Mouse (Mus musculus) forebrain, embryonic 15.5 days (tissue): Measurements from ENCODE around the gene Atg4a-ps. TPM values are rescaled to one million over a fixed set of nuclear protein-coding genes. Genes with fewer than 3 reads are reported as not detected.
"Not testable (repeated sequence)": the region's sequence is repeated elsewhere in the genome, so short reads cannot be mapped to it uniquely, and the experiment has no call there.

Experiments
- ATAC-seq: fragments of 200-750 bp; cut with Nextera tagmentation; replicated peaks from 2 replicates; pipeline ENCODE4 v1.8.0; 2017; ENCODE audit warnings: mild to moderate bottlenecking, moderate TSS enrichment, moderate library complexity
- H3K27ac ChIP-seq: fragments of 300-500 bp; sonication (generic); replicated peaks from 2 replicates; pipeline ENCODE4 v1.5.1; 2015; ENCODE audit warnings: mild to moderate bottlenecking, inconsistent platforms
- H3K27me3 ChIP-seq: fragments of 300-500 bp; sonication (generic); 2 replicates; pipeline ENCODE4 v1.6.1; 2015; ENCODE audit warnings: inconsistent platforms
- H3K36me3 ChIP-seq: fragments of 300-500 bp; sonication (generic); 2 replicates; pipeline ENCODE4 v1.6.1; 2015; ENCODE audit warnings: mild to moderate bottlenecking, inconsistent platforms
- H3K4me1 ChIP-seq: fragments of 300-500 bp; sonication (generic); 2 replicates; pipeline ENCODE4 v1.6.1; 2015; ENCODE audit warnings: inconsistent platforms
- H3K4me2 ChIP-seq: fragments of 300-500 bp; sonication (generic); replicated peaks from 2 replicates; pipeline ENCODE4 v1.6.1; 2015; ENCODE audit warnings: mild to moderate bottlenecking, inconsistent platforms
- H3K4me3 ChIP-seq: fragments of 300-500 bp; sonication (generic); 2 replicates; pipeline ENCODE4 v1.5.1; 2015; ENCODE audit warnings: mild to moderate bottlenecking, inconsistent platforms
- H3K9ac ChIP-seq: fragments of 300-500 bp; sonication (generic); replicated peaks from 2 replicates; pipeline ENCODE4 v1.6.1; 2015; ENCODE audit warnings: mild to moderate bottlenecking, inconsistent platforms
- H3K9me3 ChIP-seq: fragments of 300-500 bp; sonication (generic); 2 replicates; pipeline ENCODE4 v1.6.1; 2016; ENCODE audit warnings: inconsistent platforms
- WGBS: fragments of 180-500 bp; shearing (Covaris S2); methylation state at CpG from one replicate; pipeline ENCODE4 v1.1.7; 2015; ENCODE audit warnings: mixed read lengths; 5-methylcytosine and 5-hydroxymethylcytosine counted together
- polyA plus RNA-seq: library from polyadenylated mRNA; unstranded; fragments of >200 nt; fragmentation: Nextera tagmentation; extraction: Ambion mirVana; gene quantifications from 2 replicates; pipeline ENCODE4 v1.2.1, GENCODE M21; 2015

Atg4a-ps gene
- 0.24 TPM in 1 of 2 replicates, not detected in the other for polyA plus RNA-seq

DNA sequence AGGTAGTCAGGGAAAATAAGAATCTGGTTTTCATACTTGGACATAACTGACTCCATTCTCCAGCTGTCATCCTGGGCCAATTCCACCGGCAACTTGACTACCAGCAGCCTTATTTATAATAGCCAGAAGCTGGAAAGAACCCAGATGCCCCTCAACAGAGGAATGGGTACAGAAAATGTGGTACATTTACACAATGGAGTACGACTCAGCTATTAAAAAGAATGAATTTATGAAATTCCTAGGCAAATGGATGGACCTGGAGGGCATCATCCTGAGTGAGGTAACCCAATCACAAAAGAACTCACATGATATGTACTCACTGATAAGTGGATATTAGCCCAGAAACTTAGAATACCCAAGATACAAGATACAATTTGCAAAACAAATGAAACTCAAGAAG, at the start of gene Atg4a-ps:
Gene Atg4a-ps (minus strand): TSS at position 101 of the 400 bp plus-strand sequence.
- H3K9ac ChIP-seq, H3K27ac ChIP-seq, H3K9me3 ChIP-seq, H3K4me2 ChIP-seq, H3K4me3 ChIP-seq, H3K36me3 ChIP-seq, H3K27me3 ChIP-seq, H3K4me1 ChIP-seq, ATAC-seq: not testable (repeated sequence)
- WGBS = 73% methylated on average over 2 of the region's 2 CpGs

DNA sequence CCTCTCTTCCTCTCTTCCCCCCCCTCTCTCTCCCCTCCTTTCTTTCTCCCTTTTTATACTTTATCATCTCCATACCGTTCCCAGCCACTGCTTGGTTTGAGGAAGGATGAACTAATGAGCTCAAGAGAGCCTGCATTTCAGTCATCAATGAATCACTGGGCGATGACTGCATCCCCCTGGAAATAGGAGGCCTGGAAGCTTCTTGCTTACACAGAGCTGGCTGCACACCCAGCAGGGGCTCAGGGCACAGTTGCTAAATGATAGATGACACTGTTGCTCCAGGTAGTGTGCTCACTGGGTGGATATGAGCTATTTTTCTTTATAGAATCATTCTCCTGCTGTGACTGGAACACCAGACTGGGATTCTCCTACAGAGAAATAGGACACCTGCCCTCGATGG, 49.7 kb upstream of the Atg4a-ps start:
- ATAC-seq = no peak
- Histone ChIP-seq H3K4me3 (no peak overlapping the region), H3K9ac (no peak overlapping the region), H3K4me2 (no peak overlapping the region), H3K9me3 (no peaks in the 10 kb centered on the region), H3K27ac (no peak overlapping the region), H3K36me3 (no peaks in the 10 kb centered on the region), H3K27me3 (no peaks in the 10 kb centered on the region), H3K4me1 (no peaks in the 10 kb centered on the region)
- 53% methylated on average over 3 of the region's 3 CpGs for WGBS

DNA sequence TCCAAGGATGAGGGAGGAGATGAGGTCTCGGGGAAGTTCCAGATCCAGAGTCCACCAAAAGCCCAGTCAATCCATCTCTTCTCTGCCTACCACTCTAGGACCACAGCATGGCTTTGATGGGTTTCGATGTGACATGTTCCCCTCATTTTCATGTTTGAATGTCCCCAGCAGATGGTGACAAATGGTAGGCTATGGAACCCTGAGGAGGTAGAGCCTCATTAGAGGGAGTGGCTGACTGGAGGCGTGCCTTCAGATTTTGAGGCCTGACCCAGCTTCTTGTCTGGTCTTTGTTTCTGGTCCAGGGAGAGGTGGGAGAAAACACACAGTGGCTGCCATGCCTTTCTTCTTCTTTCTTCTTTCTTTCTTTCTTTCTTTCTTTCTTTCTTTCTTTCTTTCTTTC, 44.6 kb upstream of the Atg4a-ps start:
- ATAC-seq = no peak
- no peaks in the 10 kb centered on the region for H3K36me3 ChIP-seq
- no peak overlapping the region for H3K9ac ChIP-seq
- no peaks in the 10 kb centered on the region for H3K9me3 ChIP-seq
- no peak overlapping the region for H3K27ac ChIP-seq
- no peaks in the 10 kb centered on the region for H3K4me1 ChIP-seq
- no peak overlapping the region for H3K4me2 ChIP-seq
- no peak overlapping the region for H3K4me3 ChIP-seq
- H3K27me3 ChIP-seq = no peaks in the 10 kb centered on the region
- WGBS = 89% methylated on average over 3 of the region's 3 CpGs

DNA sequence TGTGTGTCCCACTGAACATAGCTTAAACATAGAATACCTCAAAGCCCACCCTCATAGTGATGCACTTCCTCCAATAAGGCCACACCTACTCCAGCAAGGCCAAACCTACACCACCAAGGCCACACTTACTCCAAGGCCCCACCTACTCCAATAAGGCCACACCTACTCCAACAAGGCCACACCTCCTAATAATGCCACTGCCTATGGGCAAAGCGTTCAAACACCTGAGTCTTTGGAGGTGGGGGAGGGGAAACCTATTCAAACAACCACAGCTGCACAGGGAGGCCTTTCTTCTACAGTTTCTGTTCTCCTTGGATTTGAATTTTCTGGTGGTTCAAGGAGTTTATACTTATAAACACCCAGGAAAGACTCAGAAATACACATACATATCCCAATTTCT, 43.2 kb upstream of the Atg4a-ps start:
- Histone ChIP-seq H3K27me3 (no peaks in the 10 kb centered on the region), H3K4me2 (no peak overlapping the region), H3K36me3 (no peaks in the 10 kb centered on the region), H3K4me3 (no peak overlapping the region), H3K9me3 (no peaks in the 10 kb centered on the region), H3K4me1 (no peaks in the 10 kb centered on the region), H3K9ac (no peak overlapping the region), H3K27ac (no peak overlapping the region)
- 73% methylated on average over 1 of the region's 1 CpGs for WGBS
- ATAC-seq = no peak

DNA sequence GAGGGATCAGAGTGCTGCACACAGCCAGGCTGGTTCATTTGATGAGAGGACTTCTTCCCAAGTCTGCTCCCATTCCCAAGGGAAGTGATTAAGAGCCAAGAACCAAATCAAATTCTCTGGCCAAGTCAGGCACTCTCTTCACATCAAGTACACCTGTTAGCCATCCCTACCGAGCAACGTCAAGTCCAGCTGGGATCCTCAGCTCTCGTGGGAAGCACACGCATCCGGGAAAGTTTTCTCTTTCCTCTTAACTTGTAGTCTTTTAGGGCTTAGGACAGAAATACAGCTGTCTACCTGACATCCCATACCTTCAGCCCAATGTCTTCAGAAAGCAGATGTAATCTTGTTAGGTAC, 38.1 kb upstream of the Atg4a-ps start:
- WGBS = 36% methylated on average over 5 of the region's 5 CpGs
- H3K9me3 ChIP-seq = no peaks in the 10 kb centered on the region
- no peaks in the 10 kb centered on the region for H3K27me3 ChIP-seq
- ATAC-seq = no peak
- H3K27ac ChIP-seq = no peak overlapping the region
- no peaks in the 10 kb centered on the region for H3K36me3 ChIP-seq
- no peak overlapping the region for H3K4me3 ChIP-seq
- H3K4me1 ChIP-seq = peaks cover 8% of the 10 kb centered on the region
- no peak overlapping the region for H3K4me2 ChIP-seq
- no peak overlapping the region for H3K9ac ChIP-seq

DNA sequence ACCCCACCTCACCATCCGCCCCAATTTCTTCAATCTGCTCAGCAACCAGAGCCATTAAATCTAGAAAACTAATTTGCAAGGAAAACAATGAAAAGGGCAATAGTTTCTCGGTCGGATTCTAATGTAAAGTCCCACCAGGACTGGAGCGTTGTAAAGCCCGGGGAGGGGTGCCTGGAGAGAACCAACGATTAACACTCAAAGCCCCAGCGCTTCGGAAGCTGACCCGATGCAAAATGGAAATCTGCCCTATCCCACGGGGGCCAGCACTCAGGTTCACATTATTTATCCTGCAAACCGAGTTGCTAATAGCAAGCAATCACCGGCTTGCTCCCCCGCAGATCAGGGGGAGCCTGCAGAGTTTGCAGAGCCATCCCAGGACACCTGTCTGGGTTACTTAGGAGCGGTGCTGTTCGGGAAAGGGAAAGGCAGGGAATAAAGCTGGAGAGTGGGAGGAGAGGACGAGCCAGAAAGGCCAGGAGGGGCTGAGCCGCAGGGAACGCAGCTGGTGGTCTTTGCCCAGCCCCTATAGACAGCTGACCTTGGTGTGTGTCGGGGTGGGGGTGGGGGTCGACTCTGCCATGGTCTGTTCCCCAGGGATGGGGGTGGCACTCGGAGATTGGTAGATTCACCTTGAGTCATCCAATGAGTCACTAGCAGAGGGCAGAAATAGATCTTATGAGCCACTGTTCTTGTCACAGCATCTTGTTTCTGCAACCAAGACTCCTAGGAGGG, 37.5 kb upstream of the Atg4a-ps start:
- Histone ChIP-seq H3K36me3 (no peaks in the 10 kb centered on the region), H3K4me2 (peak overlapping the region; percentile 26), H3K27ac (no peak overlapping the region), H3K9me3 (no peaks in the 10 kb centered on the region), H3K4me1 (peaks cover 8% of the 10 kb centered on the region), H3K4me3 (peak overlapping the region; percentile 8; the same call in 1 of the 2 replicates), H3K27me3 (no peaks in the 10 kb centered on the region), H3K9ac (no peak overlapping the region)
- no peak for ATAC-seq
- 3% methylated on average over 21 of the region's 21 CpGs for WGBS

DNA sequence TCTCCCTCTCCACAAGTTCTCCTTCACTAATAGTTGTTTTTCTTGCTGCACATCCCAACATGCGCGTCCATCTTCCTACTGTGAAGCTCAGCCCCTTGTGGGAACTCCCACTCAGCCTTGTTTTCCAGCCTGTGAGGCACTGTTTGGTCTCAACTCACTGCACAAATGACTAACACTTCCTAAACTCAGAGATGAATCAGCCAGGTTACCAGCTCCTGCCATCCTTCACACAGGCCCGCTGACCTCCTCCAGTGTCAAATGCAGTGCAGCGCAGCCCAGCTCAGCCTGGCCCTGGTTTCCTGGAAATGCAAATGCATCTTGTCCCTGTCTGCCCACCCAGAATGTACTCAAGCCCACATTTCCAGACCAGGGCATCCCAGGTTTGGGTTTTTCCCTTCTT, 36.6 kb upstream of the Atg4a-ps start:
- H3K36me3 ChIP-seq = no peaks in the 10 kb centered on the region
- no peaks in the 10 kb centered on the region for H3K27me3 ChIP-seq
- 54% methylated on average over 4 of the region's 4 CpGs for WGBS
- H3K4me3 ChIP-seq = no peak overlapping the region
- no peak overlapping the region for H3K9ac ChIP-seq
- ATAC-seq = no peak
- no peak overlapping the region for H3K4me2 ChIP-seq
- H3K27ac ChIP-seq = no peak overlapping the region
- no peaks in the 10 kb centered on the region for H3K9me3 ChIP-seq
- H3K4me1 ChIP-seq = peaks cover 8% of the 10 kb centered on the region

DNA sequence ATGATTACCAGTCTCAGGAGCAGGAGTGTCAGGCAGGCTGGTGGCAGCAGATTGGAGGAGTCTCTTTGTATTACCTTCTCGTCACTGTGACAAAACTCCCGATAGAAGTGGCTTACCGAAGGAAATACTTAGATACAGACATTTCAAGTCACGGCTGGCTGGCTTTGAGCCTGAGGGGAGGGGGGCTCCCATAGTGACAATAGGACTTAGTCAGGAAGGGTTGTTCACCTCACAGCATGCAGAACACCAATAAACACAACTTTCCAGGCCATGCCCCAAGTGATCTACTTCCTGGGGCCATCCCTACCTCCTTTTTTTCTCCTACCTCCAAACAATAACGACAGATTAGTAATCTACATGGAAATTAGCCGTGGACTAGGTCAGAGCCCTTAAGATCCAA, 32.9 kb upstream of the Atg4a-ps start:
- WGBS = 18% methylated on average over 6 of the region's 6 CpGs
- Histone ChIP-seq H3K9me3 (no peaks in the 10 kb centered on the region), H3K4me3 (no peak overlapping the region), H3K27ac (no peak overlapping the region), H3K27me3 (no peaks in the 10 kb centered on the region), H3K9ac (no peak overlapping the region), H3K4me2 (no peak overlapping the region), H3K36me3 (no peaks in the 10 kb centered on the region), H3K4me1 (peaks cover 8% of the 10 kb centered on the region)
- no peak for ATAC-seq

DNA sequence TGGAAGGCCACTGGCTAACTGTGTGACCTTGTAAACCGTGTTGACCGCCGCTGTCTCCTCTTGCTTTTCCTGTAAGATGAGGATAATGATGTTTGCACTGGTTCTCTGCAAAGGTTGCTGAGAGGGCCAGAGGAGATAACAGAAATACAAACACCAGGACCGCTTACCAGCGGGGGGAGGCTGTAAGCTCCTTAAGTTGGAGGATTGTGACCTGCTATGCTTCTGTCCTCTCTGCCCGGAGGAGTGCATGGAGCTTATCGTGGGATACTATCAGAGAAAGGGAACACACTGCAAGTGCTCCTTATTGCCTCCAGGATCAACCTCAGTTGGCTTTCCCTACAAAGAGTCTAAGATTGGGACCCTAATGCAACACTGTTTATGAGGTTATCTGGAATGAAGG, 26.8 kb upstream of the Atg4a-ps start:
- Histone ChIP-seq H3K9ac (no peak overlapping the region), H3K4me1 (no peaks in the 10 kb centered on the region), H3K36me3 (no peaks in the 10 kb centered on the region), H3K4me2 (no peak overlapping the region), H3K4me3 (no peak overlapping the region), H3K27ac (no peak overlapping the region), H3K9me3 (no peaks in the 10 kb centered on the region), H3K27me3 (no peaks in the 10 kb centered on the region)
- ATAC-seq = no peak
- WGBS = 41% methylated on average over 7 of the region's 7 CpGs

DNA sequence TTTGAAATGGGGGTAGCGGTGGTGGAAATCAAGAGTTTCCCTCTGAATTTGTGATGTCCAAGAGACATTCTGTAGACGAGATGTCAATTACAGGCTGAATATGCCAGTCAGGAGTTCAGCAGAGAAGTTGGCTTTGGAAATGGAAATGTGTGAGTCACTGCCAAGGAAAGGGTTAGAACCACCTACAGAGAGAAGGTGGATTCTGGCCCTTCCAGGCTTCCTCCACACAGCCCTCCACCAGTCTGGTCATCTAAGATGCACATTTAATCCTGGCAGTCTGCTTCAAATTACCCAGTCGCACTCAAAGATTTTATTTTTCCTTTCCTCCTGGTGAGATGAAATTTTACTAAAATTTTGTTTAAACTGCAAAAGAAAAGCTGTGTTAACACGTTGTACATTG, 26.2 kb upstream of the Atg4a-ps start:
- H3K4me1 ChIP-seq = no peaks in the 10 kb centered on the region
- no peak for ATAC-seq
- WGBS = 78% methylated on average over 4 of the region's 4 CpGs
- no peaks in the 10 kb centered on the region for H3K9me3 ChIP-seq
- no peak overlapping the region for H3K4me3 ChIP-seq
- H3K4me2 ChIP-seq = no peak overlapping the region
- H3K9ac ChIP-seq = no peak overlapping the region
- no peaks in the 10 kb centered on the region for H3K27me3 ChIP-seq
- no peaks in the 10 kb centered on the region for H3K36me3 ChIP-seq
- H3K27ac ChIP-seq = no peak overlapping the region

DNA sequence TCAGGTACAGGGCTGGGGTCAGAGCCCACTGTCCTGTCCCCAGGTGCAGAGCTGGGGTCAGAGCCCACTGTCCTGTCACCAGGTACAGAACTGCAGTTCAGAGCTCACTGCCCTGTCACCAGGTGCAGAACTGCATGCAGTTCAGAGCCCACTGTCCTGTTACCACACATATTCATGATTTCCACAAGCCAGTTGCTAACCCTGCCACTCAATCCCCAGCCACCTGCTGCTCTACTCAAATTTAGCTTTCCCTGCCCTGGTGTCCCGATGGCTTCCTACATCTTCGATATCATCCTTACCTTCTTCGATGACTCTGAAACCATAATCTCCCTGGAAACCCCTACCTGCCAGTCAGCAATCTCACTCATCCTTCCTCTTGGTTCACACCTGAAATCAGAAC, 17.5 kb upstream of the Atg4a-ps start:
- WGBS = 98% methylated on average over 3 of the region's 3 CpGs
- Histone ChIP-seq H3K36me3 (no peaks in the 10 kb centered on the region), H3K27me3 (no peaks in the 10 kb centered on the region), H3K4me3 (no peak overlapping the region), H3K4me2 (no peak overlapping the region), H3K9me3 (no peaks in the 10 kb centered on the region), H3K27ac (no peak overlapping the region), H3K9ac (no peak overlapping the region), H3K4me1 (peaks cover under 1% of the 10 kb centered on the region; the same call in 1 of the 2 replicates)
- no peak for ATAC-seq

DNA sequence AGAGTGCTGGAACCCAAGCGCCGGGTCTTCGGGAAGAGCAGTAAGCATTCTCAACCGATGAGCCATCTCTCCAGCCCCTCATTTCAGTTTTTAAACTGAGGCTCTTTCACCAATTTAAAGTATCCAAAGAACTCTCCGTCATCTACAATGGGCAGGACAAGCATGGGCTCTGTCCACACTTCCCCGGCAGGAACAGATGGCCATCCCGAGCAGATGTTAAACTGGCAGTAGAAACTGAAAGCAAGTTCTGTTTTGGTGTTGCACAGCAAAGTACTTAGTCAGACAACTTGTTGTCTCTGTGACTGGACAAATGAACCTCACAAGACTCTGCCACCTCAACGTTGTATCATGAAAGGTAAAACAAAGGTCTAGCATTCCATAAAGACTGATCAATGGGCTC, 15.8 kb upstream of the Atg4a-ps start:
- 86% methylated on average over 8 of the region's 8 CpGs for WGBS
- Histone ChIP-seq H3K4me1 (peaks cover 3% of the 10 kb centered on the region; the same call in 1 of the 2 replicates), H3K36me3 (no peaks in the 10 kb centered on the region), H3K27ac (no peak overlapping the region), H3K4me3 (no peak overlapping the region), H3K9ac (no peak overlapping the region), H3K27me3 (no peaks in the 10 kb centered on the region), H3K4me2 (no peak overlapping the region), H3K9me3 (no peaks in the 10 kb centered on the region)
- no peak for ATAC-seq

DNA sequence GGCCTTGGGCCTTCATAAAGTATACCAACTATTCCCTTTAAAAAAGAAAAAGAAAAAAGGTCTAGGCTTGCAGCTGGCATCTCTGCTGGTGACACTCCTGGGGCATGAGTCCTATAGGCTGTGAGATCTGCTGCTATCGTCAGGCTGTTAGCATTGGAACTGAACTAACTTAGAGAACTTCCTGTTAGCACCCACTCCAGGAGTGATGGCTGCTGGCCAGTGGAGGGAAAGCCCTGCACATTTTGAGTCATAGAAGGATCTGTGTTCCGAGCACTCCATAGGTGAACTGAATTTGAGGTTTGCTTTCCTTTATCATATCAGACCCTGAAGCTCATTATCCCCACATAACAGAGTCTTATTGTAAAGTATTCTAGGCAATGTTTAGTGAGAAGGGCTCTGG, 14.1 kb upstream of the Atg4a-ps start:
- 65% methylated on average over 2 of the region's 2 CpGs for WGBS
- no peaks in the 10 kb centered on the region for H3K9me3 ChIP-seq
- no peaks in the 10 kb centered on the region for H3K36me3 ChIP-seq
- no peak overlapping the region for H3K9ac ChIP-seq
- no peak overlapping the region for H3K27ac ChIP-seq
- no peak overlapping the region for H3K4me2 ChIP-seq
- no peak for ATAC-seq
- no peaks in the 10 kb centered on the region for H3K27me3 ChIP-seq
- no peak overlapping the region for H3K4me3 ChIP-seq
- peaks cover 3% of the 10 kb centered on the region; the same call in 1 of the 2 replicates for H3K4me1 ChIP-seq
